Mouse (Mus musculus): ENCODE measurements around the gene Mettl6. TPM values are rescaled to one million over a fixed set of nuclear protein-coding genes. Genes with fewer than 3 reads are reported as not detected.
"Not testable (repeated sequence)": the region's sequence is repeated elsewhere in the genome, so short reads cannot be mapped to it uniquely, and the experiment has no call there.

Mettl6 gene
- polyA plus RNA-seq, 1 experiment from 2014 or later: 52.4 TPM

DNA sequence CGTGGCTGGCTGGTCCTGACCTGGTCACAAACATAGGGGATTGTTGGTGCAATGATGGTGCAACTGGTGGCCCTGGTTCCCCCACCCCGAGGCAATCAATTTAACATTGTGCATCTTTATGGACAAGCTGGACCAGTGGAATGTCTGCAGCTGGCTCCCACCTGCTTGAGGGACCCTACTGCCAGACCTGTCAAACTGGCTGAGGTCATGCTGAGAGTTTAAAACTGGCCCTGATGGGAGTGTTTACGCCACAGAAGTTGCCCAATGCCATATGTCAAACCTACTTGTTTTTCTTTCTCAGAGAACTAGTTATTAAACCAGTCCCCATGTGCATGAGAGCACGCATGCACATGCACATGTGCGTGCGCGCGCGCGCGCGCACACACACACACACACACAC lies 36.8 kb downstream of the Mettl6 start:
- Histone ChIP-seq H3K27ac (ENCODE audit: low read length) (no peak overlapping the region), H3K9me3 (ENCODE audit: control insufficient read depth, low read length) (no peaks in the 10 kb centered on the region), H3K9ac (replicated peaks; ENCODE audit: low read depth, low read length) (no peak overlapping the region), H3K36me3 (ENCODE audit: control insufficient read depth, insufficient read depth) (no peaks in the 10 kb centered on the region), H3K4me1 (replicated peaks; ENCODE audit: control insufficient read depth, insufficient read depth, low read length) (0 out of 2 replicates have a peak, but pooled peaks cover 4% of the 10 kb centered on the region), H3K4me3 (replicated peaks; ENCODE audit: low read length) (no peak overlapping the region), H3K4me2 (ENCODE audit: low read length) (no peak overlapping the region), H3K27me3 (replicated peaks; ENCODE audit: control insufficient read depth, insufficient read depth, low read length) (no peaks in the 10 kb centered on the region)
- no peak for ATAC-seq
- WGBS: 89% methylated on average over 12 of the region's 12 CpGs

DNA sequence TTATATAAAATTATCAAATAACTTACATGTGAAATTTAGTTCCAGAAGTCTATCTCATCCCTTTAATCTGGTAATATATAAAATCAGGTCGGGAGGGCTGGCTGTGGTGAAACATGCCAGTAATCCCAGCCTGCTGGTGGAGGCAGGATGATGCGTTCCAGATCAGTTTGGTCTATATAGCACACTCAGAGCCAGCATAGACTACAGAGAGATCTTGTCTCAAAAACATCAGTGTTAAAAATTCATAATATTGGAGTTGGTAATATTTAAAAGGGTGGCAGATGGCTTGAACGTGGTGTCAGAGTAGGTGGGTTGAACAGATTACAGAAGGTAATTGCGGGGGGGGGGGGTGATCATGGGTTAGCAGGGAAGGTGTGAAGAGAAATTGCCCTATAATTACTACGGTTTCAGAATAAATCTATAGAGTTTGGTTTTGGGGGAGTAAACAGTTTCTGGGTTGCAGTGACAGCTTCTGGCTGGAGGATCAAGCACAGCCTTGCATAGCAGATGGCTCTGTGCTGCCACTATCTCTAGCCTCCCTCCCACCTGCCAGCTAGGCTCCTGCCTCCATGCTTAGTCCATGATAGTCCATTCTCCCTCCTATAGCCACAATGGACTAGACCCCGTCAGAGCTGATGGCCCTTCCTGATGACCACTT lies 38.6 kb downstream of the Mettl6 start:
- 65% methylated on average over 6 of the region's 6 CpGs for WGBS
- peak; percentile 70 for ATAC-seq
- Histone ChIP-seq H3K4me1 (replicated peaks; ENCODE audit: control insufficient read depth, insufficient read depth, low read length) (0 out of 2 replicates have a peak, but pooled peaks cover 4% of the 10 kb centered on the region), H3K4me3 (replicated peaks; ENCODE audit: low read length) (no peak overlapping the region), H3K36me3 (ENCODE audit: control insufficient read depth, insufficient read depth) (no peaks in the 10 kb centered on the region), H3K27me3 (replicated peaks; ENCODE audit: control insufficient read depth, insufficient read depth, low read length) (no peaks in the 10 kb centered on the region), H3K27ac (ENCODE audit: low read length) (no peak overlapping the region), H3K4me2 (ENCODE audit: low read length) (no peak overlapping the region), H3K9ac (replicated peaks; ENCODE audit: low read depth, low read length) (no peak overlapping the region), H3K9me3 (ENCODE audit: control insufficient read depth, low read length) (no peaks in the 10 kb centered on the region)

DNA sequence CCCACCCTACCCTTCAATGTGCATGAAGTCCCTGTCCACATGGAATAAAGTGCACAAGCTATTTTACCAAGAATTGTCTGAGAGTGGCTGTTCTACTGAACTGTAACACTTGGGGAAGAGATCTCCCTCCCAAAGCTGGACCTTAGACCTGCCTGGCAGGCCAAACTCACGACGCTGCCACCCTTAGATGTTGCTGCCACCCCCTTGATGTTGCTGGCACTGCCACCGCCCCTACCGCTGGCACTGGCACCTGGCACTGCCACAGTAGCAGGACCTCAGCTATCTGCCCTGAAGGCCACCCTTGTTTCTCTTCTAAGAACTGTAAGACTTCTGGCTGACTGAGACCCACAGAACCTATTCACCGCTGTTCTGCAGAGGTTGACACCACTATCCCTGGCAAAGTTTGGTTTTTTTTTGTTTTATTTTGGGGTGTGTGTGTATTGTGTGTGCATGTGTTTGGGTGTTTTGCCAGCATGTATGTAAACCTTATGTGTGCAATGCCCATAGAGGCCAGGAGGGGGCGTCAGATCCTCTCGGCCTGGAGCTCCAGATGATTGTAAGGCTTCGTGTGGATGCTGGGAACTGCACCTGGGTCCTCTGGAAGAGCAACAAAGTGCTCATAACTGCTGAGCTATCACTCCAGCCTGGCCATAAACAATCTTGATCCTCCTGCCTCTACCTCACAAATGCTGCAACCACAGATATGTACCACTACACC lies 39.8 kb downstream of the Mettl6 start:
- 88% methylated on average over 8 of the region's 8 CpGs for WGBS
- Histone ChIP-seq H3K4me3 (replicated peaks; ENCODE audit: low read length) (no peak overlapping the region), H3K4me2 (ENCODE audit: low read length) (no peak overlapping the region), H3K27me3 (replicated peaks; ENCODE audit: control insufficient read depth, insufficient read depth, low read length) (no peaks in the 10 kb centered on the region), H3K4me1 (replicated peaks; ENCODE audit: control insufficient read depth, insufficient read depth, low read length) (0 out of 2 replicates have a peak, but pooled peaks cover 4% of the 10 kb centered on the region), H3K9ac (replicated peaks; ENCODE audit: low read depth, low read length) (no peak overlapping the region), H3K36me3 (ENCODE audit: control insufficient read depth, insufficient read depth) (no peaks in the 10 kb centered on the region), H3K27ac (ENCODE audit: low read length) (no peak overlapping the region), H3K9me3 (ENCODE audit: control insufficient read depth, low read length) (no peaks in the 10 kb centered on the region)
- ATAC-seq: no peak

DNA sequence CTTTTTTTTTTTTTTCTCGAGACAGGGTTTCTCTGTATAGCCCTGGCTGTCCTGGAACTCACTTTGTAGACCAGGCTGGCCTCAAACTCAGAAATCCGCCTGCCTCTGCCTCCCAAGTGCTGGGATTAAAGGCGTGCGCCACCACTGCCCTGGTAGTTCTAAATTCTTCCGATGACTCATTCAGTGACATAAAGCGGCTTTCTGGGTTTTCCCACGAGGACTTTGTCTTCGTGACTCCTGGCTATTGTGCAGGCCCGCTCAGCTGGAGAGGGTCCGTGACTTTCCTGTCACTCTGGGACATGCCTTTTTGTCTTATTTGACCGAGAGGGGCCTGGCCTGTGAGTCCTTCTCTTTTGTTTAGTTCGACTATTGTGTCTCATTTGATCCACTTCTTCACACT lies 40.9 kb downstream of the Mettl6 start:
- not testable (repeated sequence) for H3K27me3 ChIP-seq (replicated peaks; ENCODE audit: control insufficient read depth, insufficient read depth, low read length); H3K9me3 ChIP-seq (ENCODE audit: control insufficient read depth, low read length); H3K4me2 ChIP-seq (ENCODE audit: low read length); H3K9ac ChIP-seq (replicated peaks; ENCODE audit: low read depth, low read length); H3K27ac ChIP-seq (ENCODE audit: low read length); ATAC-seq; H3K4me1 ChIP-seq (replicated peaks; ENCODE audit: control insufficient read depth, insufficient read depth, low read length); H3K4me3 ChIP-seq (replicated peaks; ENCODE audit: low read length); H3K36me3 ChIP-seq (ENCODE audit: control insufficient read depth, insufficient read depth)
- 71% methylated on average over 11 of the region's 12 CpGs for WGBS

DNA sequence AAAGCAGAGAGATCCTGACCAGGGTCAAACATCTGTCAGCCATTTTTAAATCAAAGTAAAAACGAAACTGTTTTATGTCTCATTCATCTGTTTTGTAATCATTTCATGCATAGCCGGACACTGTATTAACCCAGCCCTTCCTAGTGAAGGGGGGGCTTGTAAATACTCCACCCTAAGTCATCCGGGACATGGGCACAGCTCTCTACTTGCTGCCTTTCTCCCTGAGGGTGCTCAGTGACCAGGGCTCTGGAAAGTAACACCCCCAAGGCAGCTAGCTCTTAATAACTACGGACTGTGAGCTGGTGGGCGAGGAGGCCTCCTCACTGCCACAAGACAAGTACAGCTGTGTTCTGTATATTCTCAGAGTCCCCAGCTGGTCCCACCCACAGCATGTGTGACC lies 45.8 kb downstream of the Mettl6 start:
- no peaks in the 10 kb centered on the region for H3K36me3 ChIP-seq (ENCODE audit: control insufficient read depth, insufficient read depth)
- H3K27me3 ChIP-seq (replicated peaks; ENCODE audit: control insufficient read depth, insufficient read depth, low read length): no peaks in the 10 kb centered on the region
- no peak overlapping the region for H3K27ac ChIP-seq (ENCODE audit: low read length)
- H3K4me1 ChIP-seq (replicated peaks; ENCODE audit: control insufficient read depth, insufficient read depth, low read length): no peaks in the 10 kb centered on the region
- no peak overlapping the region for H3K9ac ChIP-seq (replicated peaks; ENCODE audit: low read depth, low read length)
- no peaks in the 10 kb centered on the region for H3K9me3 ChIP-seq (ENCODE audit: control insufficient read depth, low read length)
- no peak for ATAC-seq
- no peak overlapping the region for H3K4me2 ChIP-seq (ENCODE audit: low read length)
- H3K4me3 ChIP-seq (replicated peaks; ENCODE audit: low read length): no peak overlapping the region
- 76% methylated on average over 5 of the region's 5 CpGs for WGBS

DNA sequence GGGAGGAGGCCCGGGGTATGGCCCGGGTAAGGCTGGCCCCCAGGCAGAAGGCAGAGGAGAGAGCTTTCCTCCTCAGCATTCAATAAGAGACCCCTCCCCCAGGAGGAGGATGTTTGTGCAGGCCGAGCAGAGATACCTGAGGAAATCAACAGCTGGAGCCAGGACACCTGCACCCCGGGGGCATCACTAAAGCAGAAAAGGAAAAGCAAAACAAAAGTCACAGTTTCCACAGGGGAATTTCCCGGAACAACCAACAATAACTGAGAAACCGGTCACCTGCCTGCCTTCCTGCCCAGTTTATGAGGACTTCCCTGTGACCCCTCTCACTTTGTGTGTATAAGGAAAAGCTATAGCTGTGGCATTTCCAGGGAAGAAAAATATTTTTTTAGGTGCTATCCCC lies 51.2 kb downstream of the Mettl6 start:
- H3K4me2 ChIP-seq (ENCODE audit: low read length): no peak overlapping the region
- H3K27ac ChIP-seq (ENCODE audit: low read length): no peak overlapping the region
- no peaks in the 10 kb centered on the region for H3K4me1 ChIP-seq (replicated peaks; ENCODE audit: control insufficient read depth, insufficient read depth, low read length)
- H3K36me3 ChIP-seq (ENCODE audit: control insufficient read depth, insufficient read depth): no peaks in the 10 kb centered on the region
- no peak overlapping the region for H3K9ac ChIP-seq (replicated peaks; ENCODE audit: low read depth, low read length)
- ATAC-seq: no peak
- no peak overlapping the region for H3K4me3 ChIP-seq (replicated peaks; ENCODE audit: low read length)
- no peaks in the 10 kb centered on the region for H3K9me3 ChIP-seq (ENCODE audit: control insufficient read depth, low read length)
- WGBS: 74% methylated on average over 6 of the region's 6 CpGs
- H3K27me3 ChIP-seq (replicated peaks; ENCODE audit: control insufficient read depth, insufficient read depth, low read length): no peaks in the 10 kb centered on the region

DNA sequence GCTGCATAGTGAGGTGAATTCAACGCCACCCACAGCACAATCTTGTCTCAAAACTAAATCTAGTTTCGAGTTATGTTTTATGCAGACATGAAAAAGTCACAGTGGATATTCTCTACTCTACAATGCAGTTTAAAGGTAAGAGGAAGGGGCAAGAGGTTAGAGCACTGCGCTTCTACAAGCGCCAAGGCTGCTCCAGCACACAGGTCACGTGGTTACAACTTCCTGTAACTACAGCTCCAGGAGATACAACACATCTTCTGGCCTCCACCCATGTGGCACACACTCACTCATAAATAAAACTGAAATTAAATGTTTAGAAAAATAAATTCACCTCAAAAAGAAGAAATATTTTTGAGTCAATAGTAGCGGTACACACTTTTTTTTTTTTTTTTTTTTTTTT lies 54.1 kb downstream of the Mettl6 start:
- 89% methylated on average over 6 of the region's 6 CpGs for WGBS
- H3K36me3 ChIP-seq (ENCODE audit: control insufficient read depth, insufficient read depth): no peaks in the 10 kb centered on the region
- no peak for ATAC-seq
- no peak overlapping the region for H3K9ac ChIP-seq (replicated peaks; ENCODE audit: low read depth, low read length)
- H3K4me2 ChIP-seq (ENCODE audit: low read length): no peak overlapping the region
- H3K9me3 ChIP-seq (ENCODE audit: control insufficient read depth, low read length): no peaks in the 10 kb centered on the region
- peaks cover 6% of the 10 kb centered on the region for H3K4me1 ChIP-seq (replicated peaks; ENCODE audit: control insufficient read depth, insufficient read depth, low read length)
- no peak overlapping the region for H3K27ac ChIP-seq (ENCODE audit: low read length)
- no peak overlapping the region for H3K4me3 ChIP-seq (replicated peaks; ENCODE audit: low read length)
- H3K27me3 ChIP-seq (replicated peaks; ENCODE audit: control insufficient read depth, insufficient read depth, low read length): no peaks in the 10 kb centered on the region

DNA sequence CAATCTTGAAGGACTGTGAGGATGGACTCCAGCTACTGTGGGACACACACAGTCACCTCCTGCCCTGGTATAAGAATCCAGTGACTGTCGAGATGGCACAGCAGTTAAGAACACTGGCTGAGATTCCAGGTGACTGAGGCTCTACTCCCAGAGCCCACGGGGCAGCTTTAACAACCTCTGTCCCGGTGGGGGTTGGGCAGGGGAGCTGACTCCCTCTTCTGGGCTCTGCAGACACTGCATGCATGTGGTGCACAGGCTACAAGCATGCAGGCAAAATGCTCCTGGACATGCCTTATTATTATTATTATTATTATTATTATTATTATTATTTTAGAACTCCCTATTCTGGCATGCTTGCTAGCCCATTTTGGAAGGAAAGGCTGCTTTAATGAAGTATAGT lies 54.6 kb downstream of the Mettl6 start:
- Histone ChIP-seq H3K9me3 (ENCODE audit: control insufficient read depth, low read length) (no peaks in the 10 kb centered on the region), H3K36me3 (ENCODE audit: control insufficient read depth, insufficient read depth) (no peaks in the 10 kb centered on the region), H3K4me2 (ENCODE audit: low read length) (no peak overlapping the region), H3K4me1 (replicated peaks; ENCODE audit: control insufficient read depth, insufficient read depth, low read length) (peaks cover 6% of the 10 kb centered on the region), H3K9ac (replicated peaks; ENCODE audit: low read depth, low read length) (no peak overlapping the region), H3K27ac (ENCODE audit: low read length) (no peak overlapping the region), H3K27me3 (replicated peaks; ENCODE audit: control insufficient read depth, insufficient read depth, low read length) (no peaks in the 10 kb centered on the region), H3K4me3 (replicated peaks; ENCODE audit: low read length) (no peak overlapping the region)
- 41% methylated on average over 3 of the region's 3 CpGs for WGBS
- ATAC-seq: no peak

DNA sequence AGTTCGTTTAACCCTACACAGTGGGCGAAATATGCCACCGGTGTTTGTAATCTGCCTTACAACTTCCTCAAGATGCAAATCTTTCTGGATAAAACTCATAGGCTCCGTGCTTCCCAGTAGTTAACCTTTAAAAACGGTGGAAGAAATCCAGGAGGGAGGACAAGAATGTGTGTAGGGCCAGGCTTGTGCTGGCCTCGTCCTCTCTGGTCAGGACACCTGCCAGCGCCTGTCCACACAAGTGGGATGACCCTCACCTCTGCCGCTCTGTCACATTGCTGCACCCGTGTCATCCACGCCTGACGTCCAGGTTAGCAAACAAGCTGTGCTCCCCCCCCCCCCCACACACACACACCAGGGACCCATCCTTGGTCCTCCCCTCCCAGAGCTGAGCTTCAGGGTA lies 55.6 kb downstream of the Mettl6 start:
- Histone ChIP-seq H3K9ac (replicated peaks; ENCODE audit: low read depth, low read length) (no peak overlapping the region), H3K9me3 (ENCODE audit: control insufficient read depth, low read length) (no peaks in the 10 kb centered on the region), H3K36me3 (ENCODE audit: control insufficient read depth, insufficient read depth) (no peaks in the 10 kb centered on the region), H3K27ac (ENCODE audit: low read length) (no peak overlapping the region), H3K4me1 (replicated peaks; ENCODE audit: control insufficient read depth, insufficient read depth, low read length) (peaks cover 8% of the 10 kb centered on the region), H3K4me3 (replicated peaks; ENCODE audit: low read length) (no peak overlapping the region), H3K4me2 (ENCODE audit: low read length) (no peak overlapping the region), H3K27me3 (replicated peaks; ENCODE audit: control insufficient read depth, insufficient read depth, low read length) (no peaks in the 10 kb centered on the region)
- WGBS: 87% methylated on average over 11 of the region's 11 CpGs
- no peak for ATAC-seq

Measured in forebrain, embryonic 16.5 days (tissue).